ENCODE assay signal across 16 mouse cellular contexts in genomic region chr13:109837921-109838320, GRCm38 (mm10).
A peak's percentile ranks its signal among the peaks of the same experiment; 100 is the strongest.
DNase-seq lines count a peak whose midpoint lies in the region; ATAC-seq and TF ChIP-seq lines count a peak whose summit lies in the region.
"Had no signal": no experiment of that assay in that cellular context is flagged by ENCODE, and none has a peak within 500 bp of the region (broad histone marks: within the 10 kb centered on the region; RNA-seq: fewer than 3 reads in every experiment).

No protein-coding gene starts in this region.

- ATAC-seq in heart, postnatal 0 days (ENCODE audit: insufficient read depth, low read depth): no peak
- no peak for ATAC-seq in limb, embryonic 13.5 days (ENCODE audit: low FRiP score, low read depth)

- WGBS in heart, postnatal 0 days: 82% methylated on average over 7 of the region's 7 CpGs
- WGBS in limb, embryonic 13.5 days: 76% methylated on average over 7 of the region's 7 CpGs

- no peak for TF ChIP-seq CTCF in heart, postnatal 0 days (IDR thresholded peaks at IDR 0.05; ENCODE audit: low read depth)

- peak overlapping the region; percentile 18; the same call in 1 of the 2 replicates for H3K27ac ChIP-seq in heart, postnatal 0 days (ENCODE audit: low read depth)
- no peak overlapping the region for H3K27ac ChIP-seq in limb, embryonic 13.5 days
- H3K27ac ChIP-seq: hindbrain, embryonic 12.5 days; liver, embryonic 13.5 days; macrophage; midbrain, embryonic 10.5 days had no signal

- peak overlapping the region; percentile 19; the same call in 1 of the 2 replicates for H3K4me2 ChIP-seq in heart, postnatal 0 days (ENCODE audit: low read depth, low read length)
- H3K4me2 ChIP-seq in limb, embryonic 13.5 days (replicated peaks): peak overlapping the region; percentile 34
- H3K4me2 ChIP-seq: hindbrain, embryonic 12.5 days; liver, embryonic 13.5 days; lung, embryonic 14.5 days had no signal

- DNase-seq in heart, postnatal 0 days (ENCODE audit: low spot score): no peak
- DNase-seq in heart, adult 18-20 months: no peak
- peak; percentile 88 for DNase-seq in CD4-positive helper T cell, adult 2 months (ENCODE audit: low read depth, low spot score)
- DNase-seq in T-cell, adult 2 months (ENCODE audit: low spot score): peak; percentile 76
- DNase-seq in natural killer cell, adult 2 months (ENCODE audit: low spot score in 2 of 2): no peak
- no peak for DNase-seq in cerebellum, postnatal 14 days
- no peak for DNase-seq in spleen, postnatal 10 days (ENCODE audit: low spot score in 2 of 2)
- DNase-seq: gastrocnemius, postnatal 14 days; layer of hippocampus, postnatal 36 days; liver, embryonic 13.5 days; retina, postnatal 1 day had no signal

- H3K36me3 ChIP-seq in heart, postnatal 0 days (replicated peaks; ENCODE audit: control insufficient read depth, insufficient read depth, low read length): no peaks in the 10 kb centered on the region
- no peaks in the 10 kb centered on the region for H3K36me3 ChIP-seq in limb, embryonic 13.5 days
- H3K36me3 ChIP-seq: hindbrain, embryonic 12.5 days; midbrain, embryonic 10.5 days had no signal

- H3K9me3 ChIP-seq in heart, postnatal 0 days (replicated peaks; ENCODE audit: control insufficient read depth, low read length): no peaks in the 10 kb centered on the region
- H3K9me3 ChIP-seq in limb, embryonic 13.5 days: no peaks in the 10 kb centered on the region
- H3K9me3 ChIP-seq: hindbrain, embryonic 12.5 days; liver, embryonic 13.5 days; midbrain, embryonic 10.5 days had no signal

- H3K4me1 ChIP-seq in heart, postnatal 0 days (ENCODE audit: control insufficient read depth, insufficient read depth): no peaks in the 10 kb centered on the region
- peaks cover 5% of the 10 kb centered on the region; the same call in 1 of the 2 replicates for H3K4me1 ChIP-seq in limb, embryonic 13.5 days
- H3K4me1 ChIP-seq: hindbrain, embryonic 12.5 days; midbrain, embryonic 10.5 days had no signal

- no peaks in the 10 kb centered on the region for H3K27me3 ChIP-seq in heart, postnatal 0 days (ENCODE audit: control insufficient read depth, insufficient read depth, low read length)
- no peaks in the 10 kb centered on the region for H3K27me3 ChIP-seq in limb, embryonic 13.5 days
- H3K27me3 ChIP-seq: hindbrain, embryonic 12.5 days; liver, embryonic 13.5 days had no signal

- no peak for TF ChIP-seq EP300 in heart, postnatal 0 days (IDR thresholded peaks at IDR 0.05; ENCODE audit: low read depth)

- H3K9ac ChIP-seq in heart, postnatal 0 days (replicated peaks; ENCODE audit: low read depth, low read length): no peak overlapping the region
- H3K9ac ChIP-seq in limb, embryonic 13.5 days: no peak overlapping the region
- H3K9ac ChIP-seq: hindbrain, embryonic 12.5 days; liver, embryonic 13.5 days; lung, embryonic 14.5 days had no signal

- no peak overlapping the region for H3K4me3 ChIP-seq in heart, postnatal 0 days (ENCODE audit: low read depth, low read length)
- H3K4me3 ChIP-seq in limb, embryonic 13.5 days: no peak overlapping the region
- H3K4me3 ChIP-seq: hindbrain, embryonic 12.5 days; liver, embryonic 13.5 days; midbrain, embryonic 10.5 days had no signal

Comparison
In these comparisons a context has a peak if more than half of its experiments do, and no peak if none do; other contexts are left out.
1. DNase-seq: peak in CD4-positive helper T cell, adult 2 months (single experiment) and T-cell, adult 2 months (single experiment); none in heart, postnatal 0 days (single experiment), heart, adult 18-20 months (0 of 2), natural killer cell, adult 2 months (0 of 2), cerebellum, postnatal 14 days (0 of 2) and spleen, postnatal 10 days (0 of 2).